Mouse (Mus musculus) ES-E14 (cell line): ENCODE data around the gene Wars. TPM values are rescaled to one million over a fixed set of nuclear protein-coding genes. Genes with fewer than 3 reads are reported as not detected.
A peak's percentile ranks its signal among the peaks of the same experiment; 100 is the strongest.

Source experiments
- DNase-seq: peaks from one replicate; pipeline ENCODE4 v3.0.0-alpha.2; 2013; ENCODE audit warnings: low read depth, low spot score
- H3K27ac ChIP-seq: 2 replicates; pipeline ENCODE4 v1.5.1; 2012; ENCODE audit warnings: low read depth, mild to moderate bottlenecking, low read length, moderate library complexity, mixed read lengths; ENCODE audit not compliant: poor library complexity, insufficient read depth, severe bottlenecking
- H3K36me3 ChIP-seq: 2 replicates; pipeline ENCODE4 v1.6.1; 2012; ENCODE audit warnings: mild to moderate bottlenecking, low read length, moderate library complexity, mixed read lengths; ENCODE audit not compliant: control insufficient read depth, poor library complexity, insufficient read depth, severe bottlenecking
- H3K4me1 ChIP-seq, 2 experiments: fragments of 150-350 bp in 1 of 2; sonication (generic) in 1 of 2; 2 replicates each; pipeline ENCODE4 v1.6.1; 2012; ENCODE audit warnings: low read length in 2 of 2, mild to moderate bottlenecking in 1 of 2, mixed read lengths in 1 of 2; ENCODE audit not compliant: control insufficient read depth in 2 of 2, insufficient read depth in 2 of 2, poor library complexity in 1 of 2
- H3K4me3 ChIP-seq, 2 experiments: fragments of 150-350 bp in 1 of 2; sonication (generic) in 1 of 2; 2 replicates each; pipeline ENCODE4 v1.5.1; 2012; ENCODE audit warnings: low read length in 2 of 2, low read depth in 1 of 2, mild to moderate bottlenecking in 1 of 2, mixed read lengths in 1 of 2; ENCODE audit not compliant: insufficient read depth in 1 of 2, poor library complexity in 1 of 2, severe bottlenecking in 1 of 2
- H3K9ac ChIP-seq: 2 replicates; pipeline ENCODE4 v1.6.1; 2012; ENCODE audit warnings: low read depth, mild to moderate bottlenecking, low read length, mixed read lengths; ENCODE audit not compliant: poor library complexity, insufficient read depth, severe bottlenecking
- H3K9me3 ChIP-seq: fragments of 150-350 bp; sonication (generic); 2 replicates; pipeline ENCODE4 v1.6.1; 2012; ENCODE audit warnings: low read depth, mild to moderate bottlenecking, low read length; ENCODE audit not compliant: control insufficient read depth, insufficient read depth
- CHD2 ChIP-seq: IDR thresholded peaks from 2 replicates; pipeline ENCODE4 v1.6.1; 2014; ENCODE audit warnings: mild to moderate bottlenecking, low read depth, low read length, inconsistent platforms
- HCFC1 ChIP-seq: IDR thresholded peaks from 2 replicates; pipeline ENCODE4 v1.6.1; 2012; ENCODE audit warnings: low read length, inconsistent platforms, borderline replicate concordance; ENCODE audit not compliant: insufficient read depth
- MAFK ChIP-seq: IDR thresholded peaks from 2 replicates; pipeline ENCODE4 v1.6.1; 2014; ENCODE audit warnings: mild to moderate bottlenecking, low read depth, low read length, inconsistent platforms; ENCODE audit not compliant: insufficient read depth
- ZC3H11A ChIP-seq: IDR thresholded peaks from 2 replicates; pipeline ENCODE4 v1.6.1; 2012; ENCODE audit warnings: low read depth, mild to moderate bottlenecking, inconsistent platforms, low read length, borderline replicate concordance
- ZNF384 ChIP-seq: IDR thresholded peaks from 2 replicates; pipeline ENCODE4 v1.6.1; 2012; ENCODE audit warnings: low read depth, low read length, inconsistent platforms
- in situ Hi-C, 2 experiments: fragments of 600-800 bp; cut with MboI; formaldehyde crosslinking; loops; one replicate each; pipeline ENCODE4 v1.15.1; 2025; ENCODE audit warnings: low sequenced_read_pairs in 2 of 2, inconsistent platforms in 1 of 2; ENCODE audit not compliant: unreplicated experiment in 2 of 2
- total RNA-seq: library from RNA; depleted of rRNA; stranded (reverse); fragments of 300-350 nt; gene quantifications from 2 replicates; pipeline ENCODE4 v1.2.3, GENCODE M21; 2012

Gene Wars
- total RNA-seq, 1 experiment: 85.2 TPM

DNA sequence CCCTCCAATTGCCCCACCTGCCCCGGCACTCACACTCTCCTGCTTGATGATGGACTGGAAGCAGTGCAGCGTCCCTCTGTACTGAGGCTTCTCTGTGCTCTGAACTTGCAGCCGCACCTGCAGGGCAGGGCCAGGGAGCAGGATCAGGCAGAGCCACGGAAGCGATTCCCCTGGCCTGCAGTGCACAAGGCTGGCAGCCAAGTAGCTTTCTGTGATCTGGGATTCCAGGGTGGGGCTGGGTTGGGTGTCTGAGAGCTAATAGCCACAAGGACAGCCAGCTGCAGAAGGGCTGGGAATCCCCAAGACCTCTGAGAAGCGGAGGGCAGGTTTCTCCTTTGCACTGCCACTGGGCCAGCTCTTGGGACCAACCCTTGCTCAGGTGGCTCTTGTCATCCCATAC, 66.3 kb downstream of the Wars start:
- H3K9me3 ChIP-seq: no peaks in the 10 kb centered on the region
- no peak overlapping the region for H3K4me3 ChIP-seq
- no peaks in the 10 kb centered on the region for H3K36me3 ChIP-seq
- no peak overlapping the region for H3K27ac ChIP-seq
- in situ Hi-C loops: no loop called here
- DNase-seq: no peak
- TF ChIP-seq HCFC1: no peak
- TF ChIP-seq ZC3H11A: no peak
- no peak for TF ChIP-seq CHD2
- TF ChIP-seq MAFK: no peak
- TF ChIP-seq ZNF384: no peak
- no peak overlapping the region for H3K9ac ChIP-seq
- H3K4me1 ChIP-seq: peaks cover 0 to 6% of the 10 kb centered on the region in 2 experiments; a peak in 1 of 4 replicates

DNA sequence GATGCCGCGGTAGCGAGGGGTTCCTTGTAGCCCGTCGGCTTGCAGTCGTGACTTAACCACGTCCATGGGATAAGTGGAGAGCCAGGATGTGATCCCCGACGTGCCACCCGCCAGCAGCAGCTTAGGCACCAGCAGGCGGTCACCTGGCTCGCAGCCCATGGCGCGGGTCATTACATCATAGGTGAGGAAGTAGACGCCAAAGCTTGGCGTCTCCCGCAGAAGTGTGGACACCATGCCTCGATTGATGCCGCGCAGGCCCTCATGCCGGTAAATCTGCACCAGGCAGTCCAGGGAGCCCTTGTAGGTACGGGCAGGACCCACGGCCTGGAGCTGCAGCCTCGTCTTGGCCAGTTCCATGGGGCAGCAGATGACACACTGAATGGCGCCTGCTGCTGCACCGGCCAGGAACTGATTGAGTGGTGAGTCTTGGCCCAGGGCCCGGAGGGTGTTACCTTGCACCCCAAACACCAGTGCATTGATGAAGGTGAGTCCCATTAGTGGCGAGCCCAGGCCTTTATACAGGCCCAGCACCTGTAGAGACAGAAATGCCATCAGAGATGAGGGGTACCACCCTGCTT, 66.9 kb downstream of the Wars start:
- no peak for DNase-seq
- no peaks in the 10 kb centered on the region for H3K36me3 ChIP-seq
- peak overlapping the region; percentile 14 to 20; a peak in 2 of 4 replicates for H3K4me3 ChIP-seq
- H3K9me3 ChIP-seq: no peaks in the 10 kb centered on the region
- in situ Hi-C loops: no loop called here
- TF ChIP-seq HCFC1 (no peak), ZC3H11A (no peak), MAFK (no peak), ZNF384 (no peak), CHD2 (no peak)
- peaks cover 0 to 6% of the 10 kb centered on the region in 2 experiments; a peak in 1 of 4 replicates for H3K4me1 ChIP-seq
- no peak overlapping the region for H3K27ac ChIP-seq
- H3K9ac ChIP-seq: peak overlapping the region; percentile 16; the same call in 1 of the 2 replicates

DNA sequence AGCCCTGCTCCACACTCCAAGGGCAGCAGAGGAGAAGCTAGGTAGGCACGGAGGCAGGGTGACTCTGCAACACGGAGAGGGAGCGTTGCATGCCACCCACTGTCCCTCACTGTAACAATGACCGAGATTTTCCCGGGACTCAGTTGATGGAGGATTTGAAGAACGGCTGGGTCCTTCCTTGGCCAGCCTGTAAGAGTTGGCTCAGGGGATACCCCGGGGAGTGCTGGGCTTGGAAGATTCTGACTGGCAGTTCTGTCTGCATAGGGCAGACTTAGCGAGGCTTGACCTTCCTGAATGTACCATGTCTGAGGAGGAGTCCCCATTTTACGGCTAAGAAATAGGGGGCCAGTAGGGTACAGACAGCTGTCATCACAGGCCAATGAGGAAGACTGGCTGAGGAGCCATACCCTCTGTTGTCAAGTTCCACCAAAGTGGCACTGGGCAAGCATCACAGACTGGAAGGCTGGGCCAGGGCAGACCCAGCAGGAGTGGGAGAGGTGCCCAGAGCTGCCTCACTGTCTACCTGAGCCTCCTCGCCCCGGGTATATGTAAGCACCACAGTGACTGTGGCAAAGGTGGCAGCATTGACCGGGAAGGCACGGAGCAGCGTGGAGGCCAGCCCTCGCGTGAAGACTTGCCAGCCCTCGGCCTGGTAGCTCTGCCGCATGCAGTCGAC, 67.6 kb downstream of the Wars start:
- H3K4me1 ChIP-seq: peaks cover 0 to 6% of the 10 kb centered on the region in 2 experiments; a peak in 1 of 4 replicates
- peak overlapping the region; percentile 14 to 20; a peak in 2 of 4 replicates for H3K4me3 ChIP-seq
- TF ChIP-seq ZNF384: no peak
- no peak for TF ChIP-seq MAFK
- TF ChIP-seq CHD2: no peak
- TF ChIP-seq HCFC1: no peak
- no peak for TF ChIP-seq ZC3H11A
- no peak for DNase-seq
- in situ Hi-C loops: no loop called here
- H3K36me3 ChIP-seq: no peaks in the 10 kb centered on the region
- H3K9me3 ChIP-seq: no peaks in the 10 kb centered on the region
- peak overlapping the region; percentile 16; the same call in 1 of the 2 replicates for H3K9ac ChIP-seq
- no peak overlapping the region for H3K27ac ChIP-seq

DNA sequence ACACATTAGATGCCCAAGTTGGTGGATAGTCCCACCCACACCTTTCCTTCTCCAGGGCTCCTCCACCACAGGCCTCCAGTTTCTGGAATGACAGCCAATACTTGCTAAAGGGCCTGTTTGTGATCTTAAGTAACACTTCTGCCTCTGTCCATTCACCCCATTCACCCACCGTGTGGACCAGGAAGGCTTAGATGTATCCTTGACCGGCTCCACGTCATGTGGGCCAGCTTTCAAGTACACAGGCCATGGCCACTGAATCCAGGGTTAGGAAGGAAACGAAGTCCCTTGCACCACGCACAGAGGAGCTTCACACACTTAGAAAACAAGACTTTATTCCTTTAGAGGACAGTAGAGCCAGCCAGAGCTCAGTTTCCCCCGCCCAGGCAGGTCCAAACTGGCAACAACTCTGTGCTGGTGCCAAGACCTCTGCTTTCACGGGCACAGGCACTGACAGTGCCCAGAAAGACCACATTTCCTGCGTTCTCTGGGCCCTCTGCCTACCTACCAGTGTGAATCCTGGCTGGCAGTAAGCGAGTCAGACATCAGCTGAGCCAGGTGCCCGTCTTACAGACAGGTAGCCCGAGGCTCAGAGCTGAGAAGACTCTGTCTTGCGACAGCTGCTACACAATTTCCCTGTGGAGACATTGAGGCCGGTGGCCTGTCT, 68.3 kb downstream of the Wars start:
- in situ Hi-C loops: no loop called here

More for the DNA sequence above, 68.3 kb downstream of the Wars start:
- Histone ChIP-seq H3K9ac (no peak overlapping the region), H3K27ac (no peak overlapping the region), H3K36me3 (no peaks in the 10 kb centered on the region), H3K9me3 (no peaks in the 10 kb centered on the region), H3K4me1 (peaks cover 0 to 6% of the 10 kb centered on the region in 2 experiments; a peak in 1 of 4 replicates), H3K4me3 (no peak overlapping the region)
- DNase-seq: no peak
- no peak for TF ChIP-seq ZC3H11A
- TF ChIP-seq HCFC1: no peak
- no peak for TF ChIP-seq MAFK
- TF ChIP-seq ZNF384: no peak
- no peak for TF ChIP-seq CHD2
